Mouse (Mus musculus) midbrain, embryonic 12.5 days (tissue): Measurements from ENCODE around the gene Gm37240. TPM values are rescaled to one million over a fixed set of nuclear protein-coding genes. Genes with fewer than 3 reads are reported as not detected.

ENCODE experiments used
- ATAC-seq: fragments of 200-750 bp; cut with Nextera tagmentation; 2 replicates; pipeline ENCODE4 v1.8.0; 2017; ENCODE audit warnings: low read depth, moderate TSS enrichment, moderate library complexity; ENCODE audit not compliant: low FRiP score
- H3K27ac ChIP-seq: fragments of 300-500 bp; sonication (generic); replicated peaks from 2 replicates; pipeline ENCODE4 v1.5.1; 2016; ENCODE audit warnings: mild to moderate bottlenecking
- H3K27me3 ChIP-seq: fragments of 300-500 bp; sonication (generic); 2 replicates; pipeline ENCODE4 v1.6.1; 2016; ENCODE audit warnings: mild to moderate bottlenecking
- H3K36me3 ChIP-seq: fragments of 300-500 bp; sonication (generic); 2 replicates; pipeline ENCODE4 v1.6.1; 2016
- H3K4me1 ChIP-seq: fragments of 300-500 bp; sonication (generic); 2 replicates; pipeline ENCODE4 v1.6.1; 2016
- H3K4me2 ChIP-seq: fragments of 300-500 bp; sonication (generic); replicated peaks from 2 replicates; pipeline ENCODE4 v1.6.1; 2016; ENCODE audit warnings: mild to moderate bottlenecking, moderate library complexity
- H3K4me3 ChIP-seq: fragments of 300-500 bp; sonication (generic); 2 replicates; pipeline ENCODE4 v1.5.1; 2016; ENCODE audit warnings: mild to moderate bottlenecking
- H3K9ac ChIP-seq: fragments of 300-500 bp; sonication (generic); replicated peaks from 2 replicates; pipeline ENCODE4 v1.6.1; 2016; ENCODE audit warnings: mild to moderate bottlenecking, moderate library complexity
- H3K9me3 ChIP-seq: fragments of 300-500 bp; sonication (generic); 2 replicates; pipeline ENCODE4 v1.6.1; 2016; ENCODE audit warnings: mild to moderate bottlenecking
- WGBS: fragments of 180-500 bp; shearing (Covaris S2); methylation state at CpG from one replicate; pipeline ENCODE4 v1.1.7; 2016; 5-methylcytosine and 5-hydroxymethylcytosine counted together
- polyA plus RNA-seq: library from polyadenylated mRNA; unstranded; fragments of >200 nt; fragmentation: Nextera tagmentation; extraction: Ambion mirVana; gene quantifications from 2 replicates; pipeline ENCODE4 v1.2.1, GENCODE M21; 2016

Gm37240 gene
- polyA plus RNA-seq, 1 experiment from 2014 or later: 0.96 TPM

DNA sequence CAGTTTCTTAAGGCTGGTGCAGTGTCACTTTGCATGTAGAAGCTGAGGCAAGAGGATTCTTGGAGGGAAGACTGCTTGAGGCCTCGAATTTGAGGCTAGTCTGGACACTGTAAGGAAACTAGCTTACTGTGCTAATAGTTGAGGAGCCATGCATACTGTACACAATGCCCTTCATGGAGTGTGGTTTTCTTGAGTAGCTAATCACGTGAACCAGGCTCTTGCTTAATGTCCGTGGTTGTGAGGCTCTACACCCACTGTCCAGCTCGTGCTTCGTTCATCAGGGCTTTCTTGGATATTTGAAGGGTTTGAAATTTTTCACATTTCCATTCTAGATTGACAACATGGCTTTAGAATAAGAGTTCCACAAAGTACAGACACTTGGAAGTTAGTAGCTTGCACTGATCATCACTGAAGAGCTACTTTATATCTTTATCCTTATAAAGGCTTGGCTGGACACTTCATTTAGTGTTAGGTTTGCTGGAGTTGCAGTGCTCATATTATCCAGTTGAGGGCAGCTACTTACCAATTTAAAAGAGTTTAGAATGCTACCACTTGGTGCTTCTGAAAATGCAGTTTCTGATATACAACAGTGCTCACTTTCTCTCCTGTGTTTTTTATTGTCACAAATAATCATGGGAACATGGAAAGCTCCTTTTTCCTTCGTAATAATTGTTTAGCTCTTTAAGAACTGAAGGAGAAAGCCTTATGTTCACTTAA is 965.5 kb downstream of the Gm37240 start:
- no peak overlapping the region for H3K4me2 ChIP-seq
- no peaks in the 10 kb centered on the region for H3K4me1 ChIP-seq
- no peak overlapping the region for H3K27ac ChIP-seq
- 81% methylated on average over 6 of the region's 6 CpGs for WGBS
- H3K36me3 ChIP-seq: no peaks in the 10 kb centered on the region
- no peak overlapping the region for H3K4me3 ChIP-seq
- H3K27me3 ChIP-seq: no peaks in the 10 kb centered on the region
- no peak for ATAC-seq
- no peak overlapping the region for H3K9ac ChIP-seq
- no peaks in the 10 kb centered on the region for H3K9me3 ChIP-seq

GRCm38 (mm10) chr3:84917903-84918679 is 969.2 kb downstream of the Gm37240 start:
- WGBS: 84% methylated on average over 9 of the region's 9 CpGs
- no peaks in the 10 kb centered on the region for H3K36me3 ChIP-seq
- H3K4me1 ChIP-seq: no peaks in the 10 kb centered on the region
- no peak overlapping the region for H3K27ac ChIP-seq
- no peak overlapping the region for H3K4me3 ChIP-seq
- ATAC-seq: no peak
- no peaks in the 10 kb centered on the region for H3K9me3 ChIP-seq
- H3K9ac ChIP-seq: no peak overlapping the region
- no peaks in the 10 kb centered on the region for H3K27me3 ChIP-seq
- no peak overlapping the region for H3K4me2 ChIP-seq

DNA sequence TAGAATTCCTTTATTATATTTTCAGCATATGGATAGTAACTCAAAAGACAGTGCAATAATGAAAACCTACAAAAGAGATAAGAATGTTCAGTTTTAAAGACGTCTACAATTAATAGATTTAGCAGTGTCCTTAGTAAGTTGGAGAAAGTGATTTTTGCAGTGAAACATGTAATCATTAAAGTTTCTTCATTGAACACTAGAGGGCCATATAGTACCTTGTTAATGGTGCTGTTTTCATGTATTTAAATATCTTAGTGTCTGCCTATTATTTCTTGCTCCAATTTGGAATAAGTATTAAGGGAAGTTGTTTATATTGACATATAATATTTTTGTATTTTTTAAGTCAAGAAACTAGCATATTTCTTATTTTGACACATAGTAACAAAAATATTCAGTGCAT is 973.0 kb downstream of the Gm37240 start:
- H3K27ac ChIP-seq: no peak overlapping the region
- H3K4me3 ChIP-seq: no peak overlapping the region
- WGBS: 56% methylated on average over 1 of the region's 1 CpGs
- H3K9ac ChIP-seq: no peak overlapping the region
- no peak overlapping the region for H3K4me2 ChIP-seq
- H3K27me3 ChIP-seq: no peaks in the 10 kb centered on the region
- 0 out of 2 replicates have a peak, but pooled peaks cover 3% of the 10 kb centered on the region for H3K4me1 ChIP-seq
- H3K36me3 ChIP-seq: no peaks in the 10 kb centered on the region
- no peak for ATAC-seq
- no peaks in the 10 kb centered on the region for H3K9me3 ChIP-seq

- H3K4me1 ChIP-seq: 0 out of 2 replicates have a peak, but pooled peaks cover 3% of the 10 kb centered on the region
- H3K36me3 ChIP-seq: 0 out of 2 replicates have a peak, but pooled peaks cover 3% of the 10 kb centered on the region
- no peaks in the 10 kb centered on the region for H3K9me3 ChIP-seq
- H3K27ac ChIP-seq: no peak overlapping the region
- H3K4me2 ChIP-seq: no peak overlapping the region
- no peak for ATAC-seq
- H3K9ac ChIP-seq: no peak overlapping the region
- 37% methylated on average over 1 of the region's 1 CpGs for WGBS
- no peak overlapping the region for H3K4me3 ChIP-seq
- H3K27me3 ChIP-seq: no peaks in the 10 kb centered on the region
These were observed 980.8 kb downstream of the Gm37240 start for GRCm38 (mm10) chr3:84906528-84906927.

- no peak overlapping the region for H3K4me2 ChIP-seq
- ATAC-seq: no peak
- H3K9me3 ChIP-seq: no peaks in the 10 kb centered on the region
- H3K9ac ChIP-seq: no peak overlapping the region
- H3K27ac ChIP-seq: no peak overlapping the region
- no peaks in the 10 kb centered on the region for H3K4me1 ChIP-seq
- H3K27me3 ChIP-seq: no peaks in the 10 kb centered on the region
- 83% methylated on average over 8 of the region's 8 CpGs for WGBS
- H3K36me3 ChIP-seq: no peaks in the 10 kb centered on the region
- no peak overlapping the region for H3K4me3 ChIP-seq
These were observed 989.4 kb downstream of the Gm37240 start for GRCm38 (mm10) chr3:84897952-84898351.

- 97% methylated on average over 5 of the region's 5 CpGs for WGBS
These were observed 996.3 kb downstream of the Gm37240 start for GRCm38 (mm10) chr3:84890983-84891382.

GRCm38 (mm10) chr3:84889648-84890047 is 997.7 kb downstream of the Gm37240 start:
- no peak overlapping the region for H3K4me2 ChIP-seq
- H3K4me3 ChIP-seq: no peak overlapping the region
- H3K4me1 ChIP-seq: no peaks in the 10 kb centered on the region
- WGBS: 76% methylated on average over 1 of the region's 1 CpGs
- 0 out of 2 replicates have a peak, but pooled peaks cover 3% of the 10 kb centered on the region for H3K36me3 ChIP-seq
- H3K9ac ChIP-seq: no peak overlapping the region
- no peak for ATAC-seq
- no peak overlapping the region for H3K27ac ChIP-seq
- H3K9me3 ChIP-seq: no peaks in the 10 kb centered on the region
- H3K27me3 ChIP-seq: no peaks in the 10 kb centered on the region

More at GRCm38 (mm10) chr3:84890983-84891382, 996.3 kb downstream of the Gm37240 start:
- no peak for ATAC-seq
- Histone ChIP-seq H3K27ac (no peak overlapping the region), H3K9me3 (no peaks in the 10 kb centered on the region), H3K36me3 (0 out of 2 replicates have a peak, but pooled peaks cover 3% of the 10 kb centered on the region), H3K9ac (no peak overlapping the region), H3K27me3 (no peaks in the 10 kb centered on the region), H3K4me3 (no peak overlapping the region), H3K4me1 (no peaks in the 10 kb centered on the region), H3K4me2 (no peak overlapping the region)

DNA sequence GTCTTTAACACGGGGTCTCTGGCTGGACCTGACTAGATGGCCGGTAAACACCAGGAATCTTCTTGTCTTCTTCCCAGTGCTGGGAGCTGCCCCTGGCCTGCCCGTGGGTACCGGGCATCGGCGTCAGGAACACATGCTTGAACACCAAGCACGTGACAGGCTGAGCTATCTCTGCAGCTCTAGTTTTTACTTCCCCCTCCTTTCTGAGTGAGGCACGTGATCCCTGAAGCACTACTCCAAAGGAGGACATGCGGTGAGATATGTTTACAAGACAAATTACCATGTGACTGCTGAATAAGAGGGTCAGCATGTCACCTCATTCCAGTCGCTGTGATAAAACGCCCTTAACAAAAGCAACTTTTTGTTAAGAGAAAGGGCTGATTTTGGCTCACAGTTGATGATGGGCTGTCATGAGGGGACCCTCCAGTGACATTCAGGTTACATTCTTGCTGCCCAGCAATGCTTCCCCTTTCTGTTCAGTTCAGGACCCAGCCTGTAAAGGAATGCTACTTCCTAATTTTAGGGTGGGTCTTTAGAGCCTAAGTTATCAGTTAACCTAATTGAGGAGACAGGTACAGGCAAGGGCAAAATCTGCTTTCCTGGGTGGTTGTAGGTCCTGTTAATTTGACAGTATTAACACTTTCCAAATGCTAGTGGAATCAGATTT is 1003.4 kb downstream of the Gm37240 start:
- Histone ChIP-seq H3K9me3 (no peaks in the 10 kb centered on the region), H3K4me2 (no peak overlapping the region), H3K9ac (no peak overlapping the region), H3K36me3 (no peaks in the 10 kb centered on the region), H3K4me1 (no peaks in the 10 kb centered on the region), H3K27ac (no peak overlapping the region), H3K27me3 (no peaks in the 10 kb centered on the region), H3K4me3 (no peak overlapping the region)
- ATAC-seq: no peak
- 64% methylated on average over 11 of the region's 11 CpGs for WGBS

DNA sequence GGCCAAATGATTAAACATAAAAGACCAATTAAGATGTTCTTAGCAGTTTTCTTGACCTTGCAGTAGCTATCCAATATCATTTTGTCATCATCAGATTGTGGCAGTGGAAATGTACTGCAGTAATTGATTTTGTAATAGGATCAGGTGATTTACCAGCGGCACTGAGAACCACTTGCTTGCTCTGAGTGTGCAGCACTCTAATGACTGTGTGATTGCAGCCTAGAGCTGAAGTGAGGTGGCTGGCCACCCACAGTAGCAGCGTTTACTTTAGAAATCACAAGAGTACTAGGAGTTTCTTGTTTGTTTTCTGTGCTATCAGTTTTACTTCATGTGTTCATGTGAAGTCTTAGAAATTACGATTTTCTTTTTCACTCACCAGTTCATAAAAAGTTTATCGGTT is 1011.1 kb downstream of the Gm37240 start:
- ATAC-seq: no peak

GRCm38 (mm10) chr3:84875306-84875705 is 1012.0 kb downstream of the Gm37240 start:
- H3K9me3 ChIP-seq: no peaks in the 10 kb centered on the region
- no peak for ATAC-seq
- H3K27ac ChIP-seq: no peak overlapping the region
- no peaks in the 10 kb centered on the region for H3K36me3 ChIP-seq
- H3K27me3 ChIP-seq: no peaks in the 10 kb centered on the region
- H3K4me1 ChIP-seq: no peaks in the 10 kb centered on the region
- H3K4me2 ChIP-seq: no peak overlapping the region
- H3K9ac ChIP-seq: no peak overlapping the region
- H3K4me3 ChIP-seq: no peak overlapping the region
- WGBS: 81% methylated on average over 9 of the region's 9 CpGs

More for the DNA sequence above, 1011.1 kb downstream of the Gm37240 start:
- Histone ChIP-seq H3K36me3 (no peaks in the 10 kb centered on the region), H3K4me1 (no peaks in the 10 kb centered on the region), H3K4me3 (no peak overlapping the region), H3K4me2 (no peak overlapping the region), H3K9ac (no peak overlapping the region), H3K27ac (no peak overlapping the region), H3K27me3 (no peaks in the 10 kb centered on the region), H3K9me3 (no peaks in the 10 kb centered on the region)
- 79% methylated on average over 4 of the region's 4 CpGs for WGBS

DNA sequence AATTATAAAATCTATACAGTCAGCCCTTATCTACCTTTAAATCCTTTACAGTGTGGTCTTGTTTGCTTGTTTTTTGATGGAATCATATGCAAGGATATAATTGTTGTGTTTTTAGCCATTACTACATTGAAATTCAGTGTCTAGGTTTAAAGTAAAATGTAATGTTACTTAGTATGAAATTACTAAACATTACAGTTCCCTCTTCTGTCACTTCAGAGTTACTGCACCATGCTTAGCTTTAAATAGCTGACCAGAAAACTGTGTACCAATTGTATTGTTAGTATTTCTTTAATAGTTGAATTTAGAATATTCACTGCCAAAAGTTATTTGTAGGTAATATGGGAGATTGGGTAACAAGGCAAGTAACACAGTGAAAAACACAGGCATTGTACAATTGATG is 1017.2 kb downstream of the Gm37240 start:
- Histone ChIP-seq H3K4me2 (no peak overlapping the region), H3K9me3 (no peaks in the 10 kb centered on the region), H3K9ac (no peak overlapping the region), H3K27ac (no peak overlapping the region), H3K4me1 (no peaks in the 10 kb centered on the region; the same call in 1 of the 2 replicates), H3K36me3 (no peaks in the 10 kb centered on the region), H3K27me3 (no peaks in the 10 kb centered on the region), H3K4me3 (no peak overlapping the region)
- ATAC-seq: no peak

DNA sequence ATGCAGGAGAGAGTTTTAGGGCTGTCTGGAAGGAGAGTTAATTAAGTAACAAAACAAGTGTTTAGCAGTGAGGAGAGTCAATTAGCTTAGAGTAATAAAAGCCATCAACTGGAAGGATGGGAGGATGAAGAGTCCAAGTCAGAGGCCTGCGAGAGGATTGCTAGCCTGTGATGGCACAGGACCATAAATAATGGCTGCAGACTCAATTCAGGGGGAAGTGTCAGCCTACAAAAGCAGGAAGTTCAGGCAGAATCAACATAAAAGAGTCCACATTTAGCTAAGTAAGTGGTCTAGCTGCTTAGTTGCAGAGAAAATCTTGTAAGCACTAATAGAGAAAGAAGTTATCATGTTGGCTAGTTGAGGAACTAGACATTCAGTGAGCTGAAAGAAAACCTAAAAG is 1019.3 kb downstream of the Gm37240 start:
- no peak for ATAC-seq
- 58% methylated on average over 1 of the region's 1 CpGs for WGBS

More for the DNA sequence above, 1019.3 kb downstream of the Gm37240 start:
- Histone ChIP-seq H3K27me3 (no peaks in the 10 kb centered on the region), H3K4me2 (no peak overlapping the region), H3K9me3 (no peaks in the 10 kb centered on the region), H3K36me3 (no peaks in the 10 kb centered on the region), H3K4me1 (no peaks in the 10 kb centered on the region; the same call in 1 of the 2 replicates), H3K27ac (no peak overlapping the region), H3K9ac (no peak overlapping the region), H3K4me3 (no peak overlapping the region)
